Mouse (Mus musculus): Measurements from ENCODE around the gene Rap1a. TPM values are rescaled to one million over a fixed set of nuclear protein-coding genes. Genes with fewer than 3 reads are reported as not detected.

The Rap1a gene
- polyA plus RNA-seq, 1 experiment from 2014 or later, result 84.7 TPM

- Histone ChIP-seq H3K9ac (no peak overlapping the region), H3K4me1 (no peaks in the 10 kb centered on the region), H3K27ac (no peak overlapping the region), H3K36me3 (ENCODE audit: poor library complexity, severe bottlenecking) (no peaks in the 10 kb centered on the region), H3K27me3 (no peaks in the 10 kb centered on the region), H3K9me3 (replicated peaks) (no peaks in the 10 kb centered on the region), H3K4me3 (no peak overlapping the region), H3K4me2 (no peak overlapping the region)
- WGBS, result 87% methylated on average over 3 of the region's 3 CpGs
- no peak for ATAC-seq
These were observed 19.1 kb upstream of the Rap1a start for GRCm38 (mm10) chr3:105820272-105820671.

- 70% methylated on average over 6 of the region's 6 CpGs for whole genome bisulfite sequencing
- no peak overlapping the region for H3K4me2 ChIP-seq
- H3K4me1 ChIP-seq, result no peaks in the 10 kb centered on the region
- no peak overlapping the region for H3K4me3 ChIP-seq
- no peak for ATAC-seq
- no peaks in the 10 kb centered on the region for H3K36me3 ChIP-seq (ENCODE audit: poor library complexity, severe bottlenecking)
- no peaks in the 10 kb centered on the region for H3K9me3 ChIP-seq (replicated peaks)
- no peaks in the 10 kb centered on the region for H3K27me3 ChIP-seq
- H3K9ac ChIP-seq, result no peak overlapping the region
- H3K27ac ChIP-seq, result no peak overlapping the region
These were observed 17.2 kb upstream of the Rap1a start for GRCm38 (mm10) chr3:105818130-105819004.

DNA sequence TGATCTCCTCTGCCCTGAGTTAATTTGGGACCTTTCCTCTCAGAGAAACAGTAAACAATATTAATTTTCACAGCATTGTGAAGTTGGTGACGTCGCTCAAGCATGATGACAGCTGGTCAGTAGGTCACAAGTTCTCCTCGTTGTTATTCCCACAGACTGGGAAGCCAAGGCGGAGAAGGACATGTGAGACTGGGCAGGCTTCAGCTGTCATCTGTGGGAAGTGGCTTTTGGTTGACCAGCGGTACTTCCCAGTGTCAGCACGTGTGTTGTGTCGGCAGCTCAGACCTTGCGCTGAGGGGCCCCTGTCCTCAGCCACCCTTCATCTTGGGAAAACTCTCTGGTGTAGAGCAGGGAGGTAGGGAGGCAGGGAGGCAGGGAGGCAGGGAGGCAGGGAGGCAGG is 15.0 kb upstream of the Rap1a start:
- no peak overlapping the region for H3K9ac ChIP-seq
- no peak overlapping the region for H3K4me3 ChIP-seq
- no peak for ATAC-seq
- H3K4me1 ChIP-seq, result no peaks in the 10 kb centered on the region
- 83% methylated on average over 8 of the region's 8 CpGs for WGBS
- H3K36me3 ChIP-seq (ENCODE audit: poor library complexity, severe bottlenecking), result no peaks in the 10 kb centered on the region
- H3K27ac ChIP-seq, result no peak overlapping the region
- H3K4me2 ChIP-seq, result no peak overlapping the region
- no peaks in the 10 kb centered on the region for H3K27me3 ChIP-seq
- H3K9me3 ChIP-seq (replicated peaks), result no peaks in the 10 kb centered on the region

GRCm38 (mm10) chr3:105815236-105815904 is 14.2 kb upstream of the Rap1a start:
- 0 out of 2 replicates have a peak, but pooled peaks have one; percentile 30 for ATAC-seq
- Histone ChIP-seq H3K27me3 (no peaks in the 10 kb centered on the region), H3K4me3 (no peak overlapping the region), H3K36me3 (ENCODE audit: poor library complexity, severe bottlenecking) (no peaks in the 10 kb centered on the region), H3K9me3 (replicated peaks) (no peaks in the 10 kb centered on the region), H3K4me2 (no peak overlapping the region), H3K27ac (no peak overlapping the region), H3K4me1 (no peaks in the 10 kb centered on the region), H3K9ac (no peak overlapping the region)
- WGBS, result 85% methylated on average over 10 of the region's 10 CpGs

DNA sequence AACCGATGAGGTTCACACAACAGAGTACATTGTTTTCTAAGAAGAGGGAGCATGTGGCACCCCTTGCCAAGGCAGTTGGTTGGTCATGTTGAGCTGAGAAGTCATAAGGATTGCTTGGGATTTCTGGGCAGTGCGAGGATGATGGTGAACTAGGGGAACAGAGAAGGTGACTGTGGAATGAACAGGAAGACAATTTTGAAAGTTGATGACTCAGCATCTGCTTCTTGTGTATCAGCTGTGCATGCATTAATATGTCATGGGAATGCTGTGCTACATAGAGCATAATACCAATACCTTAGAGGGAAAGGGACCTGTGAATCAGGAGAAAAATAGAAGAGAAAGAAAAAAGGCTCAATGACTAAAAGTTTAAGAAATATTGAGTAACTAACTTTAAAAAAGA is 10.0 kb upstream of the Rap1a start:
- no peak overlapping the region for H3K27ac ChIP-seq
- no peaks in the 10 kb centered on the region for H3K9me3 ChIP-seq (replicated peaks)
- H3K4me1 ChIP-seq, result no peaks in the 10 kb centered on the region
- H3K27me3 ChIP-seq, result no peaks in the 10 kb centered on the region
- H3K36me3 ChIP-seq (ENCODE audit: poor library complexity, severe bottlenecking), result no peaks in the 10 kb centered on the region
- no peak overlapping the region for H3K4me2 ChIP-seq
- H3K4me3 ChIP-seq, result no peak overlapping the region
- ATAC-seq, result no peak
- no peak overlapping the region for H3K9ac ChIP-seq
- 93% methylated on average over 2 of the region's 2 CpGs for WGBS

DNA sequence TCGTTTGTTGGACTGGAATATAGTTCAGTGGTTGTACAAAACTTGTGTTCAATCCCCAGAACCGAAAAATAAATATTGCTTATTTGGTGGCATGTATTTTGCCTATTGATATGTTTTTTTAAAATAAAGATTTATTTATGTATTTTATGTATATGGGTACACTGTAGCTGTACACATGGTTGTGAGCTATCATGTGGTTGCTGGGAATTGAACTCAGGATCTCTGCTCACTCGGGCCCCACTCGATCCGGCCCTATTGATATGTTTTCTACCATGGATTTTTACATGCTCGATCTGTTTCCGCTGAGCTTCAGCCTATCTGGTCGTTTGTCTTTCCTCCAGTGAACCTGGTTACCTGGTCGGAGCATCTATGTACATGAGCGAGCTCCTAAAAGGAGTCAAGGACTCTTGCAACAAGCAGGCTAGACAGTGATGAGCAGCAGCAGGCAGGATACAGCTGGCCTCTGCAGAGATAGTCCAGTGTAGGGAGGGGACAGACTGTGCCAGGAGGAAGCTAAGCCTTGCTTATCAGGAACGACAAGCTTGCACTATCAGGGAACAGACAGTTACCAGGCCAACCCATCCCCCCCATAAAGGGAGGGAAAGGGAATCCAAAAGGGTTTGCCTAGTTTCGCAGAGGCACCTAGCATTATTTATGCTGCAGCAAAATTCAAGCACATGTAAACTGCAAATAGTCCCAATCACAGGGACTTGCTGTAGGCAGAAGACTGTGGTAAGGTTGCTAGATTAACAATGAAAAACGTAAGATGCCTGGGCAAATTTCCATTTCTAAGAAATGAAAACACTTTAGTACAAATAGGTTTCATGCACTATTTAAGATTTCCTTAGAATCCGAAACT is 7.3 kb upstream of the Rap1a start:
- Histone ChIP-seq H3K36me3 (ENCODE audit: poor library complexity, severe bottlenecking) (no peaks in the 10 kb centered on the region), H3K4me1 (no peaks in the 10 kb centered on the region), H3K4me3 (no peak overlapping the region), H3K27me3 (no peaks in the 10 kb centered on the region), H3K4me2 (no peak overlapping the region), H3K9ac (no peak overlapping the region), H3K9me3 (replicated peaks) (no peaks in the 10 kb centered on the region), H3K27ac (no peak overlapping the region)
- WGBS, result 82% methylated on average over 14 of the region's 14 CpGs
- ATAC-seq, result no peak

- no peaks in the 10 kb centered on the region for H3K4me1 ChIP-seq
- H3K4me3 ChIP-seq, result no peak overlapping the region
- WGBS, result 89% methylated on average over 1 of the region's 1 CpGs
- no peak overlapping the region for H3K4me2 ChIP-seq
- H3K27me3 ChIP-seq, result no peaks in the 10 kb centered on the region
- H3K36me3 ChIP-seq (ENCODE audit: poor library complexity, severe bottlenecking), result no peaks in the 10 kb centered on the region
- no peak overlapping the region for H3K9ac ChIP-seq
- no peak for ATAC-seq
- no peaks in the 10 kb centered on the region for H3K9me3 ChIP-seq (replicated peaks)
- H3K27ac ChIP-seq, result no peak overlapping the region
These were observed 6.5 kb upstream of the Rap1a start for GRCm38 (mm10) chr3:105807672-105808071.

- Histone ChIP-seq H3K4me1 (no peaks in the 10 kb centered on the region), H3K9me3 (replicated peaks) (no peaks in the 10 kb centered on the region), H3K9ac (no peak overlapping the region), H3K4me2 (no peak overlapping the region), H3K4me3 (no peak overlapping the region), H3K27me3 (no peaks in the 10 kb centered on the region), H3K27ac (no peak overlapping the region), H3K36me3 (ENCODE audit: poor library complexity, severe bottlenecking) (no peaks in the 10 kb centered on the region)
- 58% methylated on average over 11 of the region's 11 CpGs for WGBS
- ATAC-seq, result no peak
These were observed 5.5 kb upstream of the Rap1a start for GRCm38 (mm10) chr3:105806519-105807249.

- H3K9ac ChIP-seq, result no peak overlapping the region
- no peaks in the 10 kb centered on the region for H3K36me3 ChIP-seq (ENCODE audit: poor library complexity, severe bottlenecking)
- peaks cover 18% of the 10 kb centered on the region for H3K4me1 ChIP-seq
- no peak overlapping the region for H3K4me2 ChIP-seq
- no peak overlapping the region for H3K27ac ChIP-seq
- H3K9me3 ChIP-seq (replicated peaks), result no peaks in the 10 kb centered on the region
- ATAC-seq, result no peak
- H3K4me3 ChIP-seq, result no peak overlapping the region
- 90% methylated on average over 11 of the region's 11 CpGs for WGBS
- no peaks in the 10 kb centered on the region for H3K27me3 ChIP-seq
These were observed 2.5 kb upstream of the Rap1a start for GRCm38 (mm10) chr3:105803600-105803999.

- WGBS, result under 1% methylated on average over 42 of the region's 59 CpGs
- H3K4me2 ChIP-seq, result peak overlapping the region; percentile 88
- peaks cover 28% of the 10 kb centered on the region for H3K4me1 ChIP-seq
- H3K9ac ChIP-seq, result peak overlapping the region; percentile 94
- H3K27me3 ChIP-seq, result no peaks in the 10 kb centered on the region
- ATAC-seq, result peak; percentile 77; the same call in 1 of the 2 replicates
- H3K9me3 ChIP-seq (replicated peaks), result no peaks in the 10 kb centered on the region
- peak overlapping the region; percentile 74 for H3K27ac ChIP-seq
- H3K36me3 ChIP-seq (ENCODE audit: poor library complexity, severe bottlenecking), result no peaks in the 10 kb centered on the region
- peak overlapping the region; percentile 83 for H3K4me3 ChIP-seq
These were observed 403 bp downstream of the Rap1a start for GRCm38 (mm10) chr3:105800675-105801190.

DNA sequence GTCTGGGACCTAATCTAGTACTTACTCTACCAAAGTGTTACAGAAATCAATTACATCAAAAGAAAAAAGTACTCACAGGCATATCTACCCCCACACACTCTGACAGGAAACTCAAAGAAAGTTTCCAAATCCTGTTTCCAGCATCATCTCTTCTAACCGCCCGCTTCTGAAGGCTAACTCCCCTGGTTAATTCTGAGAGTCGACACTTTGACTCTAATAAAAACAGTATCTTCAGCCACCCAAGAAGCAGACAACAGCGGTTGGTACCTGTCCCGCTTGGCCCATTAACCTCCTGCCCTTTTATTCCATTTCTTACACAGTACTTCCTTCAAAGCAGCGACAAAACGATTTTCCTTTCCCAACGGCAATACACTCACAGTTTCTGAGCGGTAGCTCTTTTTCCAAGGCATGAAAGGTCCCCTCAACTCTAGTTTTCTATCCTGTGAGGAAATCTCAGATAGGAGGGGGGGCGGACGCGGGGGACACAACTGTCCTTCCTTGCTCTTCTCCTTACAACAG is 921 bp downstream of the Rap1a start:
- ATAC-seq, result no peak
- peaks cover 28% of the 10 kb centered on the region for H3K4me1 ChIP-seq
- H3K9ac ChIP-seq, result peak overlapping the region; percentile 94
- peak overlapping the region; percentile 83 for H3K4me3 ChIP-seq
- peak overlapping the region; percentile 88 for H3K4me2 ChIP-seq
- no peaks in the 10 kb centered on the region for H3K9me3 ChIP-seq (replicated peaks)
- under 1% methylated on average over 12 of the region's 12 CpGs for WGBS
- H3K27me3 ChIP-seq, result no peaks in the 10 kb centered on the region
- peak overlapping the region; percentile 74; the same call in 1 of the 2 replicates for H3K27ac ChIP-seq
- H3K36me3 ChIP-seq (ENCODE audit: poor library complexity, severe bottlenecking), result no peaks in the 10 kb centered on the region

Data from forebrain, embryonic 13.5 days (tissue).